Mouse (Mus musculus): Measurements from ENCODE around the gene Tm6sf1. TPM values are rescaled to one million over a fixed set of nuclear protein-coding genes. Genes with fewer than 3 reads are reported as not detected.
A peak's percentile ranks its signal among the peaks of the same experiment; 100 is the strongest.

Gene Tm6sf1
- polyA plus RNA-seq, 1 experiment = 39.2 TPM

DNA sequence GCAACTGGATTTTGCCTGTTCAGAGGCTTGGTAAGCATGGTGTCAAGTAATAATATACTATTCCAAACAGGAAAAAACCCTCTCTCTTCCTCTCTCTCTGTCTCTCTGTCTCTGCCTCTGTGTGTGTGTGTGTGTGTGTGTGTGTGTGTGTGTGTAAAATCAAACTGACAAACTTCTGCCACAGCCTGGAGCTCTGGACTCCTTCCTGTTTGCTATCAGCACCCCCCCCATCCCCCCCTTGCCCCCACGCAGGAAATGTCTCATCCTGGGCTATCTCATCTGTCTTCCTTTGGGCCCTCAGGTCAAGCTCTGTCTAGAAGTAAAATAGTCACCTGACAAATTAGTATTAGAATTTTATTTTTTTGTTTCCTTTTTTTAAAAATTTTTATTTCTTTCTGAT is 15.0 kb downstream of the Tm6sf1 start:
- no peaks in the 10 kb centered on the region; the same call in 1 of the 2 replicates for H3K27me3 ChIP-seq (ENCODE audit: control insufficient read depth, insufficient read depth, low read length)
- H3K4me1 ChIP-seq (ENCODE audit: control insufficient read depth, insufficient read depth, low read length) = peaks cover 6% of the 10 kb centered on the region
- DNase-seq = no peak
- no peak overlapping the region for H3K4me3 ChIP-seq (replicated peaks; ENCODE audit: insufficient read depth, low read depth, low read length)
- 64% methylated on average over 1 of the region's 1 CpGs for WGBS
- TF ChIP-seq CTCF (IDR thresholded peaks at IDR 0.05; ENCODE audit: borderline replicate concordance, insufficient read depth, low read depth, low read length) (no peak), POLR2A (IDR thresholded peaks at IDR 0.05; ENCODE audit: borderline replicate concordance, insufficient read depth, low read length) (no peak)
- H3K27ac ChIP-seq (ENCODE audit: insufficient read depth, low read length) = no peak overlapping the region

DNA sequence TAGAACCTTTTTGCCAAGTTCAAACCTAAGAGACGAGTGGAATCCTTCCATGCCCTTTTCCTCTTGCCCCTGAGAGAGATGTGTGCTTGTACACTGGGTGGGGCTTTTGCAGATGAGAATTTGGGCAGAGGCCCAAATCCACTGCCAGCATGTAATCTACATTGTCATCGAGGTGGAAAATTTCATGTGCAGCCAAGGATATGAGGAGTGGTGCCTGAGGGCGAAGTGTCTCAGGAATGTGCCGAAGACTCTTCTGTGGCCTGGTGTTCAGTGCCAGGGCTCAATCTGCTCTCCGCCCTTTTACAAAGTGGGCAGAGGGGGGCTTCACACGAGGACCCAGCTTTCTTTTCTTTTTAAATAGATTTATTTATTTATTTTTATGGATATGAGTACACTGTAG is 15.8 kb downstream of the Tm6sf1 start:
- no peaks in the 10 kb centered on the region; the same call in 1 of the 2 replicates for H3K27me3 ChIP-seq (ENCODE audit: control insufficient read depth, insufficient read depth, low read length)
- no peak for DNase-seq
- H3K4me1 ChIP-seq (ENCODE audit: control insufficient read depth, insufficient read depth, low read length) = no peaks in the 10 kb centered on the region; the same call in 1 of the 2 replicates
- no peak overlapping the region for H3K4me3 ChIP-seq (replicated peaks; ENCODE audit: insufficient read depth, low read depth, low read length)
- TF ChIP-seq POLR2A (IDR thresholded peaks at IDR 0.05; ENCODE audit: borderline replicate concordance, insufficient read depth, low read length) = no peak
- TF ChIP-seq CTCF (IDR thresholded peaks at IDR 0.05; ENCODE audit: borderline replicate concordance, insufficient read depth, low read depth, low read length) = no peak
- no peak overlapping the region for H3K27ac ChIP-seq (ENCODE audit: insufficient read depth, low read length)
- 42% methylated on average over 6 of the region's 6 CpGs for WGBS

DNA sequence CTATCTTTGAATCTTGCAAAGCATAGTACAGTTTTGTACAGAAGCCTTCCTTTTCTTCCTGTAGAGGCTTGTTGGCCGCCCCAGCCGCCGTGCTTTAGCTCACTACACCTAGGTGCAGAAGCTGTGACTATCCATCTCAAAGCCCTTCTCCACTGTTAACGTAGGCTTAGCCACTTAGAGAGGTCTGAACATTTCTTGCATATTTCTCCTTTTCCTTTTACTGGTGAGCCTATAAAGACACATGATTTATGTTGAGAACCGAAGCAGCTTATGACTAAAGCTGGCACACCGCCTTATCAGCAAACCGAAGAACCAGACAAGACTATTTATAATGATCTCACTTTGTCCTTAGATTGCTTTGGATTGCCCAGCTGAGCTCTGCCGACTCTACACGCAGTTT is 16.6 kb downstream of the Tm6sf1 start:
- no peaks in the 10 kb centered on the region; the same call in 1 of the 2 replicates for H3K4me1 ChIP-seq (ENCODE audit: control insufficient read depth, insufficient read depth, low read length)
- 81% methylated on average over 9 of the region's 9 CpGs for WGBS
- H3K4me3 ChIP-seq (replicated peaks; ENCODE audit: insufficient read depth, low read depth, low read length) = no peak overlapping the region
- DNase-seq = no peak
- no peak overlapping the region for H3K27ac ChIP-seq (ENCODE audit: insufficient read depth, low read length)
- H3K27me3 ChIP-seq (ENCODE audit: control insufficient read depth, insufficient read depth, low read length) = no peaks in the 10 kb centered on the region; the same call in 1 of the 2 replicates
- TF ChIP-seq CTCF (IDR thresholded peaks at IDR 0.05; ENCODE audit: borderline replicate concordance, insufficient read depth, low read depth, low read length) (no peak), POLR2A (IDR thresholded peaks at IDR 0.05; ENCODE audit: borderline replicate concordance, insufficient read depth, low read length) (no peak)

DNA sequence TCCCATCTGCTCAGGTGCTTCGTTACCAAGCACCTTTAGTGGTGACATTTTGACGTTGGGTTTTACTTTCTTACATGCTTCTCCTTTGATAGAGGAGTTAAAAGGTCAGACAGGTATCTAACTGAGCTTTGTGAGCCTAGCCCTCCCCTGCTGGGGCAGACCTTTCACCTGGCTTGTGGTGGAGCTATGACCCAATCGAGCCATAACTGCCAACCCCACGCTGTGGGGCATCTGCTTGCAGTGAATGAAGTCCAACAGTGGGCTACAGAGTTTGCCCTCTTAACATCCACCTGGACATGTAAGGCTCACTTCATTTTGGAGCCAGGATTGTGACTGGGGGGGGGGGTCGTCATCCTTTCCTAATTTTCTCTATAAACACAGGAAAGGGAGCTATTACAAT is 21.5 kb downstream of the Tm6sf1 start:
- no peaks in the 10 kb centered on the region; the same call in 1 of the 2 replicates for H3K4me1 ChIP-seq (ENCODE audit: control insufficient read depth, insufficient read depth, low read length)
- TF ChIP-seq CTCF (IDR thresholded peaks at IDR 0.05; ENCODE audit: borderline replicate concordance, insufficient read depth, low read depth, low read length) (no peak), POLR2A (IDR thresholded peaks at IDR 0.05; ENCODE audit: borderline replicate concordance, insufficient read depth, low read length) (no peak)
- no peak overlapping the region for H3K4me3 ChIP-seq (replicated peaks; ENCODE audit: insufficient read depth, low read depth, low read length)
- no peak overlapping the region for H3K27ac ChIP-seq (ENCODE audit: insufficient read depth, low read length)
- H3K27me3 ChIP-seq (ENCODE audit: control insufficient read depth, insufficient read depth, low read length) = no peaks in the 10 kb centered on the region; the same call in 1 of the 2 replicates
- no peak for DNase-seq
- 41% methylated on average over 5 of the region's 5 CpGs for WGBS

DNA sequence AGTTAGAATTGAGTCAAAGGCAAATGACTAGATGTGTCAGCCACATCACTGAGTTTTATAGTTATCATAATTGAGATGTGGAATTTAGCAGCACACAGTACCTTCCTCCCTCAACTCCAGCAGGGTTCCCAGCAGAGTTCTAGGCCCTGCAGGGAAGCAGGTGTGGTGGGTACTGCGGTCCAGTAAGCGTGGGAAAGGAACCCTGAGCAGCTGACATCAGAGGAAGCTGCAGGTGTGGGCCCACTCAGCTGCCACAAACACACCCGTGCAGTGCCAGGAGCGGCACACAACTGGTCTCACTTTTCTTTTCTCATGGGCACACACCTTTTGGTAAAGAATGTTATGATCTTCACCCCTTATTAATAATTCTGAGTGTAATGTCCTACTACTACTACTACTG is 22.0 kb downstream of the Tm6sf1 start:
- Histone ChIP-seq H3K4me1 (ENCODE audit: control insufficient read depth, insufficient read depth, low read length) (no peaks in the 10 kb centered on the region; the same call in 1 of the 2 replicates), H3K27ac (ENCODE audit: insufficient read depth, low read length) (no peak overlapping the region), H3K27me3 (ENCODE audit: control insufficient read depth, insufficient read depth, low read length) (no peaks in the 10 kb centered on the region; the same call in 1 of the 2 replicates), H3K4me3 (replicated peaks; ENCODE audit: insufficient read depth, low read depth, low read length) (no peak overlapping the region)
- WGBS = 82% methylated on average over 4 of the region's 4 CpGs
- TF ChIP-seq CTCF (IDR thresholded peaks at IDR 0.05; ENCODE audit: borderline replicate concordance, insufficient read depth, low read depth, low read length) = no peak
- no peak for TF ChIP-seq POLR2A (IDR thresholded peaks at IDR 0.05; ENCODE audit: borderline replicate concordance, insufficient read depth, low read length)
- DNase-seq = no peak

DNA sequence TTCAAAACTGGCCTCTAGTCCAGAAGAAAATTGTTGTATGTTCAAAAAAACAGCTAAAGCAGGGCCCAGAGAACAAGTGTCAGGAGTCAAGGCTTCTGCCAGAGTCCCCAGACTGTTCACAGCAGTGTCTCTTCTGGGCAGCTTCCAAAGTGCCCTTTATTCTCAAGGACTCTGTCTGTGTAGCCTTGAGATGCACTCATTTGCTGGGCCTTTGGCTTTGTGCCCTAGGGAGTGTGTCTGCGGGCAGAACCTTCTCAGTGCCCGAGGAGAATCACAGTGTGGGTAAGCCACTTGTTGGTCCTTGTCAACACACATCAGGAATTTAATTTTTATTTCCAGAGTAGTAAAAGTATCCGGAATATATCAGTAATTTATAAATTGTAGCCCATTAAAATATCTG is 22.8 kb downstream of the Tm6sf1 start:
- no peaks in the 10 kb centered on the region; the same call in 1 of the 2 replicates for H3K27me3 ChIP-seq (ENCODE audit: control insufficient read depth, insufficient read depth, low read length)
- H3K27ac ChIP-seq (ENCODE audit: insufficient read depth, low read length) = no peak overlapping the region
- no peaks in the 10 kb centered on the region; the same call in 1 of the 2 replicates for H3K4me1 ChIP-seq (ENCODE audit: control insufficient read depth, insufficient read depth, low read length)
- WGBS = 63% methylated on average over 3 of the region's 3 CpGs
- no peak overlapping the region for H3K4me3 ChIP-seq (replicated peaks; ENCODE audit: insufficient read depth, low read depth, low read length)
- peak in 1 of 2 experiments; percentile 30 for DNase-seq
- no peak for TF ChIP-seq CTCF (IDR thresholded peaks at IDR 0.05; ENCODE audit: borderline replicate concordance, insufficient read depth, low read depth, low read length)
- TF ChIP-seq POLR2A (IDR thresholded peaks at IDR 0.05; ENCODE audit: borderline replicate concordance, insufficient read depth, low read length) = no peak

DNA sequence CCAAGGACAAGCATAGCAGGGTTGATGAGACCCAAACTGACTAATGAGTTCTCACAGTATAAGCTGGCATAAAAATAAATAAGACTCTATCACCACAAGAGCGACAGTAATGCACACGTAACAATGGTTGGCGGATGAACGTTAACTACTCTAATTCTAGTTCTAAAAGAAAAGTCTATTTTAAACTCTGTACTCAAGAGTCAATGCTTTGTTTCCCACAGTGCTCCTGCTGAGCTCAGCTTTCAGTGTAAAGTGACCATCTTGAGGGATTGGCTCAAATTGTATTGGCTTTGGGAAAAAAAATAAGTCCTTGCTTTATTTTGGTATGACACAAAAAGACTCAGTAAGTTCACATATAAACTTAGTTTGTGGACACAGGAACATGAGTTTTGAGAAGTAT is 26.3 kb downstream of the Tm6sf1 start:
- 88% methylated on average over 4 of the region's 4 CpGs for WGBS
- no peak for DNase-seq
- Histone ChIP-seq H3K27ac (ENCODE audit: insufficient read depth, low read length) (no peak overlapping the region), H3K4me1 (ENCODE audit: control insufficient read depth, insufficient read depth, low read length) (no peaks in the 10 kb centered on the region; the same call in 1 of the 2 replicates), H3K27me3 (ENCODE audit: control insufficient read depth, insufficient read depth, low read length) (no peaks in the 10 kb centered on the region), H3K4me3 (replicated peaks; ENCODE audit: insufficient read depth, low read depth, low read length) (no peak overlapping the region)
- TF ChIP-seq POLR2A (IDR thresholded peaks at IDR 0.05; ENCODE audit: borderline replicate concordance, insufficient read depth, low read length) (no peak), CTCF (IDR thresholded peaks at IDR 0.05; ENCODE audit: borderline replicate concordance, insufficient read depth, low read depth, low read length) (no peak)

DNA sequence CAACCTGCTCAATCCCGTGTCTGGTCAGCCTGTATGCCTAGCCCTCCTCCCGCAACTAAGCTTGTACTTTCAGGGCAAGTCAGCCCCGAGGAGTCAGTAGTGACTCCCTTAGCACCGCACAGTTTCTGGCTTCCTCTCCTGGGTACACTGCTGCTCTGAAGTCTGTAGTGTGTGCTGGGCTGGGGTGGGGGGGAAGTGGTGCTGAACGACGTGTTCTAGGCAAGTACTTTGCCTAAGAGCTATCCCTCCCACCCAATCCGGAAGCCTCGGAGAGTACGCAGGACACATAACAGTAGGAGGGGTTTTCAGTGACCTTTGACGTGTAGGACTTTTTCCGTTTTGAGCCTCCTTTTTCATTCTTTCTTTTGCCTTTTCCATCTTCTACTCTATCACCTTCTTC is 40.6 kb downstream of the Tm6sf1 start:
- H3K27me3 ChIP-seq (ENCODE audit: control insufficient read depth, insufficient read depth, low read length) = no peaks in the 10 kb centered on the region; the same call in 1 of the 2 replicates
- H3K4me3 ChIP-seq (replicated peaks; ENCODE audit: insufficient read depth, low read depth, low read length) = no peak overlapping the region
- H3K27ac ChIP-seq (ENCODE audit: insufficient read depth, low read length) = no peak overlapping the region
- 91% methylated on average over 11 of the region's 11 CpGs for WGBS
- no peak for DNase-seq
- TF ChIP-seq CTCF (IDR thresholded peaks at IDR 0.05; ENCODE audit: borderline replicate concordance, insufficient read depth, low read depth, low read length) (no peak), POLR2A (IDR thresholded peaks at IDR 0.05; ENCODE audit: borderline replicate concordance, insufficient read depth, low read length) (no peak)
- no peaks in the 10 kb centered on the region for H3K4me1 ChIP-seq (ENCODE audit: control insufficient read depth, insufficient read depth, low read length)
